Mouse (Mus musculus): ENCODE measurements around the gene 2700097O09Rik.
A peak's percentile ranks its signal among the peaks of the same experiment; 100 is the strongest.
"Not testable (repeated sequence)": the region's sequence is repeated elsewhere in the genome, so short reads cannot be mapped to it uniquely, and the experiment has no call there.

The 2700097O09Rik gene

DNA sequence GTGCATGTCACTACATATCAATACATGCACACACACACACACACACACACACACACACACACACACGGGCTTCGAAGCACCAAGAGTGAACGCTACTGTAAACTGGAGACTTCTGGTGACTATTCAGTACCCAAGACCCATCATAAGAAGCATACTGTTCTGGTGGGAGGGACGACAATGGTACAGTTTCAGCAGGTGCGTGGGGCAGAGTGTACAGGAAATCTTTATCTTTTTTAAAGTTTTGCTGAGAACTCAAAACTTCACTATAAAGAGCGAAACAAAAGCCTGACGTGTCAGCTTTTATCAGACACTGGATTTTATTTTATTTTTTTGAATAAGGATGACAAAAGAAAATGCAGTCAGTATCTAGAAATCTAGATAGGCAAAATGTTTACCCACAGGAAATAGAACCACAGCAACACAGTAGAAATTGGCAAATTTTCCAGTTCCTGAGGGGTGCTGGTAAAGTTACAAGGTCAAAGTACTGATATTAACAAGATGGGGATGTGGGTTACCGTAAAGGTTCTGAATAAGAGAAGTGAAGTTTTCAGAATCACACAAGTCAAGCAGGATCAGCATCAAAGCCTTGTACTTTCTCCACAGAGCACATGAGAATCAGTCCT is 30.1 kb downstream of the 2700097O09Rik start:
- DNase-seq (ENCODE audit: extremely low read depth, low read depth, low spot score), result no peak

GRCm38 (mm10) chr12:55041011-55041410 is 38.9 kb downstream of the 2700097O09Rik start:
- no peak for DNase-seq (ENCODE audit: extremely low read depth, low read depth, low spot score)

GRCm38 (mm10) chr12:55027088-55027487 is 52.8 kb downstream of the 2700097O09Rik start:
- DNase-seq (ENCODE audit: extremely low read depth, low read depth, low spot score), result no peak

- no peak for DNase-seq (ENCODE audit: extremely low read depth, low read depth, low spot score)
Measured at GRCm38 (mm10) chr12:55023284-55023683, 56.6 kb downstream of the 2700097O09Rik start.

GRCm38 (mm10) chr12:55019421-55019877 is 60.5 kb downstream of the 2700097O09Rik start:
- no peak for DNase-seq (ENCODE audit: extremely low read depth, low read depth, low spot score)

DNA sequence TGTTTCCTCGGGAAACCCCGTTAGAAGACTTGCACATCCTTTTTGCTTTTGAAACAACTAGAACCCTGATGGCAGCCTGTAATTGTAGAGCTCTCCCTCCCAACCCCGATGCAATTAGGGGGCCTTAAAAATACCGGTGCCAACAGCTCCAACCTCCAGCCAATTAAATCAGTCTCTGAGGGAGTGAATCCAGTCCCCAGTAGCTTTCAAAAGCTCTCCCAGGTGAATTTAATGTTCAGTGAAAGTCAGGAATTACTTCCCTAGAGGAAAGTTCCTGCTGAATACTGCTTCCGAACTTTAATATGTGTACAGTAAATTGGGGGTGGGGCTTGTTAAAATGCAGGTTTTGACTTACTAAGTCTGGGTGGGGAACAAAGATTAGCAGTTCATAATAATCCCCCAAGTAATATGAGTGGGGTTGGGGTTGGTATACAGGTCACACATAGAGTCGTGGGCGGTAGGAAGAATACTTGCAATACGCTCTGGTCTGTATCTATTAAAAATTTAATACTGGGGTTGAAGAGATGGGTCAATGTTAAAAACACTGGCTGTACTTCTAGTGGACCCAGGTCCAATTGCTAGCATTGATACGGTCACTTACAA is 62.7 kb downstream of the 2700097O09Rik start:
- no peak for DNase-seq (ENCODE audit: extremely low read depth, low read depth, low spot score)

DNA sequence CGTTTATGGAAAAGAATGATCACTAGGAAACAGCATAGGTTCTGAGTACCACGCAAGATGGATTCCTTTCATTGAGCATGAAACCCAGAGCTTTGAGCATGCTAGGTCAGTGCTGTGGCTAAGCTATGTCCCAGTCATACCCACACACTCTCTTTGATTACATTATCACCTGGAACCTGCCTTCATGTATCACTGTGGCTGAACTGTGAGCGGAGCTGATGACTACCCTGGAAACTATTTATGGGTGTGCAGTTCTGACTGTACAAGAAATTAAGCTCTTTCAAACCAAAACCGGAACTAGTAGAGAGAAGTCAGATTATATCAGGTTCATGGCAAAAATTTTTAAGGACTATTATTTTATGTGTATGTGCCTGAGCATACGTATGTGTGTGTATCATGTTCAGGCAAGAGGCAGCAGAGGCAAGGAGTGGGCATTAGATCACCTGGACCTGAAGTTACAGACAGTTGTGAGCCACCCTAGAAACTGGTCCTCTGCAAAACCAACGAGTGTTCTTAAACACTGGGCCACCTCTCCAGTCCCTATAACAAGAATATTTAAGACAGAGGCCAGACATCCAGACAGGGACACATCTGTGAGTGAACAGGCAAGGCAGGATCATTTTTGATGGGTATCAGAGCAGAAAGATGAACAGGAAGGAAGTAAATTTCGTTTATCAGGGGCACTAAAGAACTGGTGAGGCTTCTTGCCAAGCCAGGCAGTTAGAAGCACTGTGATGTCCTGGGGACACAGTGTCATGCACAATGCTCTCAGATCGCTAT is 63.4 kb downstream of the 2700097O09Rik start:
- DNase-seq (ENCODE audit: extremely low read depth, low read depth, low spot score), result no peak

DNA sequence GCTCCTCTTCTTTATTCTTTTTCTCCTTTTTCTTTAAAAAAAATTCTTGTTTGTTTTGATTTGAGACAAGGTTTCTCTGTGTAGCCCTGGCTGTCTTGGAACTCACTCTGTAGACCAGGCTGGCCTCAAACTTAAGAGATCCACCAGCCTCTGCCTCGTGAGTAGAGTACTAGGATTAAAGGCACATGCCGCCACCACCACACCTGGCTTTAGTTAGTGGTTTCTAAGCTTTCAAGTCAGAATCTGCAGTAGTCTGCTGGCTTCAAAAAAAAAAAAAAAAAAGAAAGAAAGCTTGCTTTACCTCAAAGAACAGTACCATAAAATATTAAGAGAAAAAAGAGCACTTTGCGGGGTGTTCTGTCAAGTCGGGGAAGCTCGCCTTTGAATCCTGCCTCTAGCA is 64.5 kb downstream of the 2700097O09Rik start:
- DNase-seq (ENCODE audit: extremely low read depth, low read depth, low spot score), result no peak

DNA sequence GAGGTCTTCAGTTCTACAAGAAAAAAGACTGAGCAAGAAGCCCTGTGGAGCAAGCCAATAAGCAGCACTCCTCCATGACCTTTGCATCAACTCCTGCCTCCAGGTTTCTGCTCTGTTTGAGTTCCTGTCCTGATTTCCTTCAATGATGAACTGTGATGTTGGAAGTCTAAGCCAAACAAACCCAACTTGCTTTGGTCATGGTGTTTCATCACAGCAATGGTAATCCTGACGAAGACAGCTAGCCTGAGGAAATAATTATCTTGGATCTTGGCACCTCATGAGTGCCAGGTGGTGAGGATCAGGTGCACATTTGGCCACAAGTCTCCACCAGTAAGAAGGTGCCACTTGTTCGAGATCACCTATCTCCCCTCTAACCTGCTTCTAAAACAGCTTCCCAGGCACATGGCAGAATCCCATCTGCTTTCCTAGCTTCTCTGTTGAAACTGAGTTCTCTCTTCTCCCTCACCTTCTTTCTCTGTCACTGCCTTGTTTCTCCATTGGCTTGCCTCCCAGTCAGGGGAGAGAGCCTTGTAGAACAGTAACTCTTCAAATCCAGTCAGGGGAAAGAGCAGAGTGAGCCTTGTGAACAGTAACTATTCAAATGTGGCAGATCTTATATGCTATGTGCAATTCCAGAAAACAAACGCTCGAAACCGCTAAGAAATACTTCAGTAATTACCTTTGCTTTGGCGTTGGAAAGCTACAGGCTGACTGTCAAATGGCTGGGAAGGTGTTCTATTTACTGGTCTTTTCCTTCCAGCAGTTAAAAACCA is 66.1 kb downstream of the 2700097O09Rik start, which contains the start of gene Baz1a:
Gene Baz1a, minus strand, starts transcription at position 723 of the 773 bp plus-strand sequence.
- DNase-seq (ENCODE audit: extremely low read depth, low read depth, low spot score), result peak; percentile 85

DNA sequence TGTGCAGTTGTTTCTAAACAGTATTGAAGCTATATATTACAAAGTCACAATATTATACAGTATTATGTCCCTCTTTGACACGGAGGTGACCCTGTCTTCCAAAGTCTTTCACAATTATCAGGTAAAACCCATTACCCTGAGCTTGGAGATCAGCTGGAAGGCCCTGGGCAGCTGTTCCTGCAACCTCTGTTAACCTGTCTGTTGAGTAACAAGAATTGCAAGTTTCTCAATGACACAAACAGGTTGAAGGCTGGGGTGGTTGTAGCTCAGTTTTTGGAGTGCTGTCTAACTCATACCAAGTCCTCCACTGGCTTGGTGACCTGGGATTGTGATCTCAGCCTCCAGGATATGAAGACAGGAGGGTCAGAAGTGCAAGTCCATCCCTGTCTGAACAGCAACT is 66.9 kb downstream of the 2700097O09Rik start:
- peak; percentile 77 for DNase-seq (ENCODE audit: extremely low read depth, low read depth, low spot score)

DNA sequence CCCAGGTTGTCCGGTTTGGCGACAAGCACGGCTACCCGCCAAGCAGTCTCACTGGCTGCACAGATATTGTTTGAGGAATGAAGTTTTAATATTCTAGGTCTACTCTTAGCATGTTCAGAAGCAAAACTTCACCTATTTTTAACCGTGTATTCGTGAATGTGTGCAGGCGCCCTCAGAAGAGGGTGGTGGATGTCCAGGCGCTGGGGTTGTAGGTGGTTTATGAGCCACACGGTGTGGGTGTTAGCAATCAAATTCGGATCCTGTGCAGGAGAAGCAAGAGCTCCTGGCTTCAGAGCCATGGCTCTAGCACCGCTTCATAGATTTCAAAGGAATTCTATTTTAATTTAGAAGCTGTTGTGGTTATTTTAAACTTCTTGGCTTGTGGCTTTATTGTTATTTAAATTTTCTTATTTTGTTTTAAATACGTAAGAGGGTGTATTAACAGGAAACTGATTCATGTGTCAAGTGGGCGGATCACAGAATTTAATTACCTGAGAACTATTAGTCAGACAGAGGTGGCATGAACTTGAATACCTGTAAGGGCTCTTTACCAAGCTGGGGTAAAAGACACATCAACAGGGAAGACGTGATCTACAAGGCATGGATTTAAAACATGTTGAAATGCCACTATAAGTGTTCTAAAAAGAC is 72.4 kb downstream of the 2700097O09Rik start:
- DNase-seq (ENCODE audit: extremely low read depth, low read depth, low spot score), result no peak

GRCm38 (mm10) chr12:55006071-55006470 is 73.8 kb downstream of the 2700097O09Rik start:
- DNase-seq (ENCODE audit: extremely low read depth, low read depth, low spot score), result no peak

GRCm38 (mm10) chr12:55004396-55004795 is 75.5 kb downstream of the 2700097O09Rik start:
- no peak for DNase-seq (ENCODE audit: extremely low read depth, low read depth, low spot score)

- DNase-seq (ENCODE audit: extremely low read depth, low read depth, low spot score), result no peak
Measured at GRCm38 (mm10) chr12:55003843-55004242, 76.1 kb downstream of the 2700097O09Rik start.

- not testable (repeated sequence) for DNase-seq (ENCODE audit: extremely low read depth, low read depth, low spot score)
Measured at GRCm38 (mm10) chr12:55002532-55002931, 77.4 kb downstream of the 2700097O09Rik start.

DNA sequence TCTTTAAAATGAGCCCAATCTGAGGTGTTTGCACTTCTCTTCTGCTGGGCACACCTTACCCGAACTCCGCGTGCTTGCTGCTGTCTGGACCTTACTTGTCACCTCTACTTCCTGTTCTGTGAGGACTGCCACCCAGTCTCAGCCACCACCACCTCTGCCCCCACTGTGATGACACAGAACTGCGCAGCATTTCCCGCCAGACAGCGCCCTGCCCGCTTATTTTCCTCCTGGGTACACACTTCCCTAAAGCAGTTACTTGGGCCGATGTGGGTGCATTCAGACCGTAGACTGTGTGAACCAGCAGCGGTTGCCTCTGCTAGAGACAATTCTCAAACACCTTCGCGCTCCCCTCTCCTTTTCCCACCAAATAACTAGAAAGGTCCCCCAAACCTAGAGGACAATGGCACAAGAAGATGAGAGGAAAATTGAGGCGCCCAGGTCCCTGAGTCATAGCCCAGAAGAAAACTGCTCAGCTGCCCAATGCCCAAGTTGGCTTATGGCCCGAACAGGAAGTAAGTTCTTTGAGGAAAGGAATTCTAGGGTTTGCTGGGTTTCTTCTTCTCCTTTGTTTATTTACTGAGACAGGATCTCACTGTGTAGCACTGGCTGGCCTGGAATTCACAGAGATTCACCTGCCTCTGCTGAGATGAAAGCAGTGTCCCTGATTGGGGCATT is 80.8 kb downstream of the 2700097O09Rik start:
- DNase-seq (ENCODE audit: extremely low read depth, low read depth, low spot score), result no peak

GRCm38 (mm10) chr12:54998411-54998810 is 81.5 kb downstream of the 2700097O09Rik start:
- DNase-seq (ENCODE audit: extremely low read depth, low read depth, low spot score), result no peak

GRCm38 (mm10) chr12:54996979-54997474 is 82.9 kb downstream of the 2700097O09Rik start:
- no peak for DNase-seq (ENCODE audit: extremely low read depth, low read depth, low spot score)

DNA sequence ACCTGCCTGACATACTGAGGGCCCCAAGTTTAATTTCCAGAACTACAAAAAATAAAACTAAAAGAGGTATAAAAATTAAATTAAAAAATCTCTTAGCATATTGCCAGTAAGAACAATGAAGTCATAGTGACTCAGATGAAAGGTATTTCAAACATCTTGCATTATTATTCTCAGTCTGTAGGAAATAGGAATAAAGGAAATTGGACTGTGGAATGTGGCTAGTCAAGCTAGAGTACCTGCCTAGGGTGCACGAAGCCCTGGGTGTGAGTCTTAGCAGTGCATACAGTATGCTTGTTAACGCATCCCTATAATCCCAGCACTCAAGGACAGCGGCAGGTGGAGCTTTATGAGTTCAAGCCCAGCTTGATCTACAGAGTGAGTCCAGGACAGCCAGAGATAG is 83.9 kb downstream of the 2700097O09Rik start:
- no peak for DNase-seq (ENCODE audit: extremely low read depth, low read depth, low spot score)

All from fat pad, adult 2 months (tissue).